ENCODE assay signal across 29 mouse cellular contexts in genomic region chr8:79196481-79196880, GRCm38 (mm10). TPM values are rescaled to one million over a fixed set of nuclear protein-coding genes. Genes with fewer than 3 reads are reported as not detected.
DNase-seq lines count a peak whose midpoint lies in the region; ATAC-seq lines count a peak whose summit lies in the region.
"Had no signal": no experiment of that assay in that cellular context is flagged by ENCODE, and none has a peak within 500 bp of the region (broad histone marks: within the 10 kb centered on the region; RNA-seq: fewer than 3 reads in every experiment).

No protein-coding gene starts in this region.

- H3K4me3 ChIP-seq in neural tube, embryonic 11.5 days (ENCODE audit: low read depth, low read length), result no peak overlapping the region
- H3K4me3 ChIP-seq: embryonic facial prominence, embryonic 13.5 days; embryonic facial prominence, embryonic 15.5 days; erythroblast, embryonic 14.5 days; forebrain, embryonic 10.5 days; forebrain, embryonic 13.5 days had no signal

- DNase-seq in neural tube, embryonic 11.5 days (ENCODE audit: low spot score), result peak; percentile 10
- no peak for DNase-seq in neural tube, embryonic 10.5 days (ENCODE audit: extremely low spot score, low spot score)
- DNase-seq in yolk sac, embryonic 10.5 days (ENCODE audit: low spot score), result no peak
- DNase-seq: adrenal gland, adult 8-10 months; adrenal gland, postnatal 14 days; adrenal gland, postnatal 36 days; cerebellum, adult 11 months; cerebellum, adult 18-20 months; cerebellum, adult 8-10 months; cerebellum, adult 9-11 months; cerebellum, postnatal 14 days; cerebellum, postnatal 36 days; embryo, embryonic 11 days had no signal

- H3K4me1 ChIP-seq in neural tube, embryonic 11.5 days (ENCODE audit: control insufficient read depth, insufficient read depth, low read length), result no peaks in the 10 kb centered on the region
- H3K4me1 ChIP-seq: forebrain, embryonic 13.5 days had no signal

- WGBS in neural tube, embryonic 11.5 days, result 81% methylated on average over 4 of the region's 4 CpGs

- H3K9me3 ChIP-seq in neural tube, embryonic 11.5 days (ENCODE audit: control insufficient read depth, low read length), result no peaks in the 10 kb centered on the region
- H3K9me3 ChIP-seq: embryonic facial prominence, embryonic 13.5 days; embryonic facial prominence, embryonic 15.5 days; forebrain, embryonic 10.5 days; forebrain, embryonic 13.5 days; G1E had no signal

- H3K27me3 ChIP-seq in neural tube, embryonic 11.5 days (ENCODE audit: control insufficient read depth, insufficient read depth, low read length), result no peaks in the 10 kb centered on the region
- H3K27me3 ChIP-seq: embryonic facial prominence, embryonic 13.5 days; embryonic facial prominence, embryonic 15.5 days; forebrain, embryonic 13.5 days; Patski had no signal

- H3K36me3 ChIP-seq in neural tube, embryonic 11.5 days (ENCODE audit: control insufficient read depth, insufficient read depth, low read length), result no peaks in the 10 kb centered on the region
- H3K36me3 ChIP-seq: embryonic facial prominence, embryonic 15.5 days had no signal

- ATAC-seq in neural tube, embryonic 11.5 days (ENCODE audit: insufficient read depth, low FRiP score, low TSS enrichment), result no peak
- 0 out of 2 replicates have a peak, but pooled peaks have one; percentile 9 for ATAC-seq in granulocyte monocyte progenitor cell, adult 5-6 weeks (replicated peaks; ENCODE audit: poor library complexity, severe bottlenecking)
- no peak for ATAC-seq in cerebellum, adult (ENCODE audit: insufficient number of reproducible peaks, low FRiP score, low TSS enrichment)
- ATAC-seq: activated CD4-positive, CD25-positive, alpha-beta regulatory T cell, adult 4 months; forebrain, embryonic 13.5 days; forebrain, embryonic 16.5 days; Patski had no signal

- no peak overlapping the region for H3K4me2 ChIP-seq in neural tube, embryonic 11.5 days (ENCODE audit: low read depth)
- H3K4me2 ChIP-seq: embryonic facial prominence, embryonic 13.5 days; embryonic facial prominence, embryonic 15.5 days; forebrain, embryonic 13.5 days had no signal

- no peak overlapping the region for H3K27ac ChIP-seq in neural tube, embryonic 11.5 days (ENCODE audit: low read depth, low read length)
- H3K27ac ChIP-seq: embryonic facial prominence, embryonic 13.5 days; embryonic facial prominence, embryonic 15.5 days; forebrain, embryonic 10.5 days; forebrain, embryonic 13.5 days had no signal

- H3K9ac ChIP-seq in neural tube, embryonic 11.5 days (ENCODE audit: low read length), result no peak overlapping the region
- H3K9ac ChIP-seq: embryonic facial prominence, embryonic 13.5 days; embryonic facial prominence, embryonic 15.5 days; forebrain, embryonic 13.5 days had no signal

RNA-seq across cellular contexts. Expression of gene 1700011L22Rik, which starts 51.9 kb away (rescaled TPM):
- polyA plus RNA-seq in neural tube, embryonic 11.5 days (2014; fragmentation: Nextera tagmentation; extraction: Ambion mirVana), result not detected in 2 replicates
- not detected in 2 replicates for total RNA-seq in granulocyte monocyte progenitor cell, adult 5-6 weeks (2014; fragmentation: Nextera tagmentation)
- total RNA-seq in granulocyte monocyte progenitor cell, adult 5-6 weeks (2017), result not detected in 2 replicates
- total RNA-seq: adrenal gland, adult 18-20 months; adrenal gland, postnatal 14 days; adrenal gland, postnatal 36 days; common myeloid progenitor, adult 5-6 weeks; G1E had no signal
- polyA plus RNA-seq: activated CD4-positive, CD25-positive, alpha-beta regulatory T cell, adult 4 months; C2C12; embryonic facial prominence, embryonic 11.5 days; embryonic facial prominence, embryonic 13.5 days; embryonic facial prominence, embryonic 15.5 days; erythroblast, embryonic 14.5 days; forebrain, embryonic 10.5 days; forebrain, embryonic 13.5 days; forebrain, embryonic 16.5 days; frontal cortex, adult 2 months; G1E had no signal
